Mouse (Mus musculus) liver, adult 10 weeks (tissue): ENCODE results near the gene Xpnpep1. TPM values are rescaled to one million over a fixed set of nuclear protein-coding genes. Genes with fewer than 3 reads are reported as not detected.

ENCODE experiments used
- polyA plus RNA-seq: library from polyadenylated mRNA; stranded (reverse); fragments of 350-450 nt; fragmentation: Illumina TruSeq; extraction: RNeasy Lipid Tissue Mini Kit (QIAGEN cat#74804); gene quantifications from one replicate; pipeline ENCODE4 v1.2.3, GENCODE M21; 2014; ENCODE audit warnings: low read depth, low replicate concordance

The Xpnpep1 gene
- polyA plus RNA-seq = 8.4 TPM

GRCm38 (mm10) chr19:53040164-53041132, at the start of gene Xpnpep1:
Xpnpep1 (minus strand) TSS chr19:53040214.

Other genes with a start within 250 kb of the Xpnpep1 start
- 10.3 TPM for gene Add3, start 100.2 kb upstream of the Xpnpep1 start, polyA plus RNA-seq